Mouse (Mus musculus) embryonic facial prominence, embryonic 14.5 days (tissue): ENCODE measurements around the gene Osr1. TPM values are rescaled to one million over a fixed set of nuclear protein-coding genes. Genes with fewer than 3 reads are reported as not detected.

Experiments
- ATAC-seq: fragments of 200-750 bp; cut with Nextera tagmentation; 2 replicates; pipeline ENCODE4 v1.8.0; 2017; ENCODE audit warnings: low read depth, moderate number of reproducible peaks, moderate TSS enrichment
- DNase-seq: peaks from one replicate; pipeline ENCODE4 v3.0.0-alpha.2; 2015; ENCODE audit warnings: low spot score
- H3K27ac ChIP-seq: fragments of 300-500 bp; sonication (generic); replicated peaks from 2 replicates; pipeline ENCODE4 v1.5.1; 2014; ENCODE audit warnings: low read depth, mild to moderate bottlenecking, low read length, moderate library complexity
- H3K27me3 ChIP-seq: fragments of 300-500 bp; sonication (generic); replicated peaks from 2 replicates; pipeline ENCODE4 v1.6.1; 2014; ENCODE audit warnings: low read length; ENCODE audit not compliant: control insufficient read depth, insufficient read depth
- H3K36me3 ChIP-seq: fragments of 300-500 bp; sonication (generic); 2 replicates; pipeline ENCODE4 v1.6.1; 2014; ENCODE audit warnings: low read length, mixed read lengths; ENCODE audit not compliant: control insufficient read depth, insufficient read depth
- H3K4me1 ChIP-seq: fragments of 300-500 bp; sonication (generic); 2 replicates; pipeline ENCODE4 v1.6.1; 2014; ENCODE audit warnings: antibody characterized with exemption, low read length; ENCODE audit not compliant: control insufficient read depth, insufficient read depth
- H3K4me2 ChIP-seq: fragments of 300-500 bp; sonication (generic); 2 replicates; pipeline ENCODE4 v1.6.1; 2014; ENCODE audit warnings: low read depth, mild to moderate bottlenecking, low read length, moderate library complexity, mixed read lengths
- H3K4me3 ChIP-seq: fragments of 300-500 bp; sonication (generic); 2 replicates; pipeline ENCODE4 v1.5.1; 2014; ENCODE audit warnings: low read depth, mild to moderate bottlenecking, low read length
- H3K9ac ChIP-seq: fragments of 300-500 bp; sonication (generic); 2 replicates; pipeline ENCODE4 v1.6.1; 2014; ENCODE audit warnings: low read depth, mild to moderate bottlenecking, low read length, moderate library complexity, mixed read lengths
- H3K9me3 ChIP-seq: fragments of 300-500 bp; sonication (generic); 2 replicates; pipeline ENCODE4 v1.6.1; 2016; ENCODE audit warnings: low read length; ENCODE audit not compliant: control insufficient read depth
- WGBS: fragments of 180-500 bp; shearing (Covaris S2); extraction: QIAGEN DNeasy Blood & Tissue Kit; methylation state at CpG from one replicate; pipeline ENCODE4 v1.1.7; 2014; 5-methylcytosine and 5-hydroxymethylcytosine counted together
- polyA plus RNA-seq: library from polyadenylated mRNA; unstranded; fragments of >200 nt; fragmentation: Nextera tagmentation; extraction: Ambion mirVana; gene quantifications from 2 replicates; pipeline ENCODE4 v1.2.1, GENCODE M21; 2014

Osr1 gene
- polyA plus RNA-seq, 1 experiment from 2014 or later, result 66.1 TPM

DNA sequence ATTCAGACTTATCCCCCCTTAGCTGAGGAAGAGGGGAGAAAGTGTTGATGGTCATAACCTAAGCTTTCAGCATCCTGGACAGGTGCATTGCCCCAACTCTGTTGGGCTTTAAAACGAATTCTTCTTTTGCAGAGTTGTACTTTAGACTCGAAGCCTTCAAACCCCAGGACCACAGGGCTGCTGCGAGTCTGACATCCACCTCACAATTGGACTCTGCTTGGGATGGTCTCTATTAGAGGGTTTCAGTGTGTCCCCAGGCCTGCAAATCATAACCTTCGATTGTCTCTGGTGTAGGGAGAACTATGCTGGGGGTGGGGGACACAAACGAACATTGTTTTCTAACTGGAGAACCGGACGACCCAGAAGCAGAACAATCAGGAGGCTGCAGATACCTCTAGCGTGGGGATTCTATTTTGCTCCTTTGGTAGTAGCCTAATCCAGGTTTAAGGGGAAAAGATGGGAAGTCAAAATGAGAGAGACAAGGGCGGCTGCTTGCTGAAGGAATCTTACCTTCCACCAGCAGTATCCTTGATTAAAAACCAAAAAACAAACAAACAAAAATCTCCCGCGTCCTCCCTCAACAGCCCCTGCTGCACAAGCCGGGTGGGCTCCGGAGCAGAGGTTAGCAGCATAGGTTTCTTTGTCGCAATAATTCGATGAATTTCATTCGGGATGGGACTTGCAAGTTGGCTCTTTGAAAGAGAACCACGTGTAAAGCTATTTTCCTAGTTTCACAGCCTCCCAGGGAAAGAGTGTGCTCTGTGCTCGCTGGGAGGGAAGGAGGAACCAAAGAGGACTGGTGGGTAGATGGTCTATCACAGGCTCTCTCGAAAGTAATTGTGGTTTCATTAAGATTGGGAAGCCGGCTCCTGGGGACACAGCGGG, 5.5 kb downstream of the Osr1 start:
- peak overlapping the region; percentile 66 for H3K4me3 ChIP-seq
- 3% methylated on average over 21 of the region's 21 CpGs for WGBS
- peaks cover 10% of the 10 kb centered on the region; the same call in 1 of the 2 replicates for H3K4me1 ChIP-seq
- peaks cover 4% of the 10 kb centered on the region; the same call in 1 of the 2 replicates for H3K36me3 ChIP-seq
- H3K4me2 ChIP-seq, result peak overlapping the region; percentile 66
- peak overlapping the region; percentile 89 for H3K9ac ChIP-seq
- ATAC-seq (no peak), DNase-seq (no peak)
- H3K27ac ChIP-seq, result peak overlapping the region; percentile 92
- peaks cover 85% of the 10 kb centered on the region for H3K27me3 ChIP-seq
- no peaks in the 10 kb centered on the region for H3K9me3 ChIP-seq

- H3K27ac ChIP-seq, result peak overlapping the region; percentile 92
- peaks cover 87% of the 10 kb centered on the region for H3K27me3 ChIP-seq
- H3K4me3 ChIP-seq, result peak overlapping the region; percentile 66
- peak overlapping the region; percentile 89 for H3K9ac ChIP-seq
- no peak for DNase-seq
- H3K4me1 ChIP-seq, result peaks cover 13% of the 10 kb centered on the region
- H3K4me2 ChIP-seq, result peak overlapping the region; percentile 66
- H3K36me3 ChIP-seq, result peaks cover 4% of the 10 kb centered on the region; the same call in 1 of the 2 replicates
- no peaks in the 10 kb centered on the region for H3K9me3 ChIP-seq
- WGBS, result under 1% methylated on average over 18 of the region's 18 CpGs
- no peak for ATAC-seq
Measured at GRCm38 (mm10) chr12:9576043-9576538, 6.2 kb downstream of the Osr1 start.

DNA sequence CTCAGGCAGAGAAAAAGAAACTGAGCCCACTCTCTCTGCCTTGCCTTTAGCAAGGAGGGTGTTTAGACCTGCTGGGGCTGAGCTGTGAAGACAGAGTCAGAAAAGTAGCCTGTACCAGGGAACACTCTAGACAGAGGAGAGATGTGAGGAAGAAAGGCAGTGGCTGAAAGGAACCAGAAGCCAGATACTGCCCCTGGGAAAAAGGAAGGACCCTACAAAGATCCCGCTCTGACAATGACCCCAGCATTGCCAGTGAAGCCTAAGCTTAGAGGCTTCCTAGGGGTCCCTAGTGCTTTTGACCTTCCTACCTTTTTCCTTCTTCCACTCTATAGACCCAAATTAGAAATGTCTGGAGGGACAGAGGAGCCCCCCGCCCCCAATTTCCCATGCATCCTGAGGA, 7.7 kb downstream of the Osr1 start:
- no peak for DNase-seq
- H3K4me1 ChIP-seq, result peaks cover 10% of the 10 kb centered on the region
- peaks cover 4% of the 10 kb centered on the region; the same call in 1 of the 2 replicates for H3K36me3 ChIP-seq
- peak overlapping the region; percentile 89 for H3K9ac ChIP-seq
- H3K27me3 ChIP-seq, result peaks cover 82% of the 10 kb centered on the region
- H3K4me3 ChIP-seq, result peak overlapping the region; percentile 66
- no peak for ATAC-seq
- peak overlapping the region; percentile 66 for H3K4me2 ChIP-seq
- H3K27ac ChIP-seq, result peak overlapping the region; percentile 92
- WGBS, result 23% methylated on average over 2 of the region's 2 CpGs
- no peaks in the 10 kb centered on the region for H3K9me3 ChIP-seq

DNA sequence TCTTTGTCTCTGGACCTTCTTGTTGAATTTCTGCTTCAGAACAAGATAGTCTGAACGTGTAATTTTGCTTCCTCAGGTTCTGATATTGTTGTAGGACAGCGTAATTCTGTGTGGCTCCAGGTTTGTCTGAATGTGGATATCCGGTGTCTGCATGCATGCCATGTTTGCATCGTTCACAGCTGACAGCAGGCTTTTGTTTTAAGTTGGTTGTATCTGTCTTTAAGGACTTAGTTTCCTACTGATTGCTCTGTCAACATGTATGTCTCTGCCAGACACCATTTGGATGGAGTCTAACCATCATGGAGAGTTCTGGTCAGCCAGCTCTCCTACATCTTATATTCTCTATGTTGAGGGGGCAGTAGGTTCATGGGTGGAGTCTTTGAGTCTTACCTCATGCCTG, 8.7 kb downstream of the Osr1 start:
- DNase-seq (no peak), ATAC-seq (no peak)
- peak overlapping the region; percentile 89 for H3K9ac ChIP-seq
- no peaks in the 10 kb centered on the region for H3K9me3 ChIP-seq
- peak overlapping the region; percentile 66 for H3K4me2 ChIP-seq
- H3K4me3 ChIP-seq, result peak overlapping the region; percentile 66
- 19% methylated on average over 4 of the region's 4 CpGs for WGBS
- H3K4me1 ChIP-seq, result peaks cover 10% of the 10 kb centered on the region
- peaks cover 82% of the 10 kb centered on the region for H3K27me3 ChIP-seq
- peak overlapping the region; percentile 92 for H3K27ac ChIP-seq
- peaks cover 4% of the 10 kb centered on the region; the same call in 1 of the 2 replicates for H3K36me3 ChIP-seq

- Histone ChIP-seq H3K27me3 (peaks cover 83% of the 10 kb centered on the region), H3K36me3 (peaks cover 4% of the 10 kb centered on the region; the same call in 1 of the 2 replicates), H3K9ac (peak overlapping the region; percentile 89), H3K27ac (peak overlapping the region; percentile 92), H3K9me3 (no peaks in the 10 kb centered on the region), H3K4me2 (peak overlapping the region; percentile 66), H3K4me3 (peak overlapping the region; percentile 66), H3K4me1 (peaks cover 16% of the 10 kb centered on the region)
- WGBS, result 7% methylated on average over 28 of the region's 31 CpGs
- no peak for ATAC-seq
- no peak for DNase-seq
Measured at GRCm38 (mm10) chr12:9579301-9580030, 9.6 kb downstream of the Osr1 start.

DNA sequence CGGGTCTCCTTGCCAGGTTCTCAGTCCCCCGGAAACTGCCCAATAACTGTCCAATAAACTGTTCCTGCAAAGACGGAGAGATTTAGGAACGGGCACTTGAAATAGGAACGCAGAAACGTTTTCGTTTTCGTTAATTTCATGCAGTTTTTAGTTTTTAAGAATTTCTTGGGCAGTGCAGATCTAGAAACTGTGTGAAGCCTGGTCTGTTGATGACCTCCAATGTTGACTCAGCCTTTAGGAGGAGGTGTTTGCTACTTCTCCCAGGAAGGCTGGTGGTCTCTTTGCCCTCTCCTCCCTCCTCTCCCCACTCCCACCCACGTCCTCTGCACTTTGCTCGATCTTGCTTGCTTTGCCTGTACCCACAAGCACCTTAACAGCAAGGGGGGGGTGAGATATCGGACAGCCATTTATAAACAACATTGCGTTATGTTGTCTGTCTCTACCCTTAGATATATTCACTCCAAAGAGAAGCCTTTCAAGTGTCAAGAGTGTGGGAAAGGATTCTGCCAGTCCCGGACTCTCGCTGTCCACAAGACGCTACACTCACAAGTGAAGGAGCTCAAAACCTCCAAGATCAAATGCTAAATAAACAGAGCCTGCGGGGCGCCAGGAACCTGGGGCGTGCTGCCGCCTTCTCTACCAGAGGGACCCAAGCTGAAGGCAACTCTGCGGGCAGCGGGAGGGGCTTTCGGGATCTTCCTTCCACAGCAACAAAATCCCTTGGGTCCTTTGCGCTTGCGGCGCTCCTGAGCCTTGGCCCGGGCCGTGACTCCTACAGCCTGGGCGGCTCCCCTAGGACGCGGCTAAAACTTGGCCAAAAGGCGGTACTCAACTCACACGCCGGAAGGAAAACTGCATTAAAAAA, 10.4 kb downstream of the Osr1 start:
- H3K4me1 ChIP-seq, result peaks cover 17% of the 10 kb centered on the region
- peaks cover 4% of the 10 kb centered on the region; the same call in 1 of the 2 replicates for H3K36me3 ChIP-seq
- 6% methylated on average over 29 of the region's 33 CpGs for WGBS
- peak overlapping the region; percentile 92 for H3K27ac ChIP-seq
- no peak for DNase-seq
- peaks cover 75% of the 10 kb centered on the region for H3K27me3 ChIP-seq
- no peaks in the 10 kb centered on the region for H3K9me3 ChIP-seq
- H3K9ac ChIP-seq, result peak overlapping the region; percentile 89
- H3K4me2 ChIP-seq, result peak overlapping the region; percentile 66
- peak overlapping the region; percentile 66 for H3K4me3 ChIP-seq
- no peak for ATAC-seq

- Histone ChIP-seq H3K4me3 (peak overlapping the region; percentile 66), H3K27me3 (peaks cover 73% of the 10 kb centered on the region), H3K9me3 (no peaks in the 10 kb centered on the region), H3K9ac (peak overlapping the region; percentile 89), H3K36me3 (peaks cover 4% of the 10 kb centered on the region; the same call in 1 of the 2 replicates), H3K4me1 (peaks cover 17% of the 10 kb centered on the region), H3K27ac (peak overlapping the region; percentile 92), H3K4me2 (peak overlapping the region; percentile 66)
- no peak for DNase-seq
- no peak for ATAC-seq
- 10% methylated on average over 30 of the region's 30 CpGs for whole genome bisulfite sequencing
Measured at GRCm38 (mm10) chr12:9581011-9581410, 11.1 kb downstream of the Osr1 start.
